Mouse (Mus musculus) CH12.LX (cell line): ENCODE data around the gene 4833427G06Rik. TPM values are rescaled to one million over a fixed set of nuclear protein-coding genes. Genes with fewer than 3 reads are reported as not detected.
A peak's percentile ranks its signal among the peaks of the same experiment; 100 is the strongest.

Source experiments
- DNase-seq: peaks from one replicate; pipeline ENCODE4 v3.0.0-alpha.2; 2013; ENCODE audit errors: extremely low read depth
- H3K27ac ChIP-seq: 2 replicates; pipeline ENCODE4 v1.5.1; 2012; ENCODE audit warnings: low read depth, mild to moderate bottlenecking, control low read depth, moderate library complexity; ENCODE audit not compliant: insufficient read depth
- H3K27me3 ChIP-seq: replicated peaks from 2 replicates; pipeline ENCODE3; 2012; ENCODE audit warnings: inconsistent platforms
- H3K36me3 ChIP-seq, 2 experiments: replicated peaks in 1 of 2; 2 replicates each; pipeline versions ENCODE3 to v1.6.1; 2012; ENCODE audit warnings: inconsistent platforms in 1 of 2, low read length in 1 of 2, mild to moderate bottlenecking in 1 of 2, mixed read lengths in 1 of 2, moderate library complexity in 1 of 2; ENCODE audit not compliant: control insufficient read depth in 1 of 2, insufficient read depth in 1 of 2
- H3K4me1 ChIP-seq, 2 experiments: 2 replicates each; pipeline ENCODE4 v1.6.1; 2012; ENCODE audit warnings: inconsistent platforms in 1 of 2, moderate library complexity in 1 of 2; ENCODE audit not compliant: insufficient read depth in 2 of 2, control insufficient read depth in 1 of 2
- H3K4me2 ChIP-seq: 2 replicates; pipeline ENCODE4 v1.6.1; 2012; ENCODE audit warnings: low read depth, mild to moderate bottlenecking, control low read depth; ENCODE audit not compliant: poor library complexity, insufficient read depth, severe bottlenecking
- H3K4me3 ChIP-seq, 3 experiments: fragments of 150-350 bp in 1 of 3; sonication (generic) in 1 of 3; replicated peaks in 1 of 3; 2 replicates each; pipeline versions ENCODE3 to v1.5.1; 2011 to 2012; ENCODE audit warnings: low read depth in 2 of 3, low read length in 2 of 3, mild to moderate bottlenecking in 2 of 3, moderate library complexity in 2 of 3, control low read depth in 1 of 3, improper control_type of control experiment in 1 of 3, inconsistent platforms in 1 of 3, mixed read lengths in 1 of 3; ENCODE audit not compliant: poor library complexity in 1 of 3
- H3K79me2 ChIP-seq: replicated peaks from 2 replicates; pipeline ENCODE4 v1.6.1; 2012; ENCODE audit warnings: mild to moderate bottlenecking, moderate library complexity; ENCODE audit not compliant: control insufficient read depth, poor library complexity, insufficient read depth, severe bottlenecking; ENCODE audit errors: extremely low read depth
- H3K9ac ChIP-seq: 2 replicates; pipeline ENCODE4 v1.6.1; 2012; ENCODE audit warnings: low read depth, mild to moderate bottlenecking, control low read depth, moderate library complexity; ENCODE audit not compliant: insufficient read depth
- H3K9me3 ChIP-seq: replicated peaks from 2 replicates; pipeline ENCODE3; 2012; ENCODE audit warnings: low read length, inconsistent platforms, mixed read lengths
- CHD2 ChIP-seq: IDR thresholded peaks from 2 replicates; pipeline ENCODE4 v1.6.1; 2011; ENCODE audit warnings: low read length, improper control_type of control experiment
- CTCF ChIP-seq, 2 experiments: IDR thresholded peaks in 1 of 2; conservative IDR thresholded peaks in 1 of 2; 2 replicates each; pipeline ENCODE4 v1.5.1; 2011 to 2012; ENCODE audit warnings: low read depth in 2 of 2, low read length in 2 of 2, improper control_type of control experiment in 1 of 2, inconsistent platforms in 1 of 2, mild to moderate bottlenecking in 1 of 2, moderate library complexity in 1 of 2
- ETS1 ChIP-seq: conservative IDR thresholded peaks from 2 replicates; pipeline ENCODE4 v1.6.1; 2012; ENCODE audit warnings: low read depth, mild to moderate bottlenecking, inconsistent platforms, low read length, improper control_type of control experiment, moderate library complexity
- GABPA ChIP-seq: IDR thresholded peaks from 2 replicates; pipeline ENCODE4 v1.6.1; 2012; ENCODE audit warnings: low read depth, low read length, improper control_type of control experiment, inconsistent platforms; ENCODE audit not compliant: insufficient replicate concordance
- HCFC1 ChIP-seq: IDR thresholded peaks from 2 replicates; pipeline ENCODE4 v1.6.1; 2012; ENCODE audit warnings: low read depth, mild to moderate bottlenecking, inconsistent platforms, low read length, improper control_type of control experiment
- KAT2A ChIP-seq: IDR thresholded peaks from 2 replicates; pipeline ENCODE4 v1.6.1; 2012; ENCODE audit warnings: low read length, improper control_type of control experiment, inconsistent platforms; ENCODE audit not compliant: insufficient replicate concordance
- MAZ ChIP-seq: IDR thresholded peaks from 2 replicates; pipeline ENCODE4 v1.6.1; 2012; ENCODE audit warnings: low read depth, mild to moderate bottlenecking, inconsistent platforms, low read length, improper control_type of control experiment, moderate library complexity
- MEF2A ChIP-seq: IDR thresholded peaks from 2 replicates; pipeline ENCODE4 v1.6.1; 2014; ENCODE audit warnings: low read depth, mild to moderate bottlenecking, inconsistent platforms, low read length, improper control_type of control experiment, borderline replicate concordance
- NELFE ChIP-seq: IDR thresholded peaks from 2 replicates; pipeline ENCODE4 v1.6.1; 2011; ENCODE audit warnings: low read depth, low read length, improper control_type of control experiment
- NRF1 ChIP-seq: IDR thresholded peaks from 2 replicates; pipeline ENCODE4 v1.6.1; 2014; ENCODE audit warnings: low read depth, mild to moderate bottlenecking, inconsistent platforms, low read length, improper control_type of control experiment, moderate library complexity
- RAD21 ChIP-seq: IDR thresholded peaks from 2 replicates; pipeline ENCODE4 v1.6.1; 2011; ENCODE audit warnings: low read depth, mild to moderate bottlenecking, low read length, improper control_type of control experiment, moderate library complexity
- SIN3A ChIP-seq: IDR thresholded peaks from 2 replicates; pipeline ENCODE4 v1.6.1; 2012; ENCODE audit warnings: low read length, improper control_type of control experiment, inconsistent platforms
- TBP ChIP-seq: conservative IDR thresholded peaks from 2 replicates; pipeline ENCODE4 v1.6.1; 2011; ENCODE audit warnings: low read depth, low read length, improper control_type of control experiment
- USF2 ChIP-seq: conservative IDR thresholded peaks from 2 replicates; pipeline ENCODE4 v1.6.1; 2011; ENCODE audit warnings: low read depth, low read length, improper control_type of control experiment
- ZKSCAN1 ChIP-seq: IDR thresholded peaks from 2 replicates; pipeline ENCODE4 v1.6.1; 2012; ENCODE audit warnings: low read depth, inconsistent platforms, low read length, improper control_type of control experiment, borderline replicate concordance
- ZMIZ1 ChIP-seq: IDR thresholded peaks from 2 replicates; pipeline ENCODE4 v1.6.1; 2012; ENCODE audit warnings: low read depth, mild to moderate bottlenecking, inconsistent platforms, low read length, improper control_type of control experiment
- dilution Hi-C: fragments of 300-500 bp; cut with MboI; formaldehyde crosslinking; loops from 2 replicates; pipeline ENCODE4 v1.14.3; 2020; ENCODE audit warnings: low sequenced_read_pairs; ENCODE audit not compliant: extremely low pct_unique_long_range_greater_than_20kb, extremely low pct_ligation_motif_present
- in situ Hi-C: fragments of 300-500 bp; cut with MboI; formaldehyde crosslinking; loops from 3 replicates; pipeline ENCODE4 v1.14.3; 2019; ENCODE audit warnings: low sequenced_read_pairs, low pct_ligation_motif_present, low pct_unique_long_range_greater_than_20kb, mixed read lengths
- polyA plus RNA-seq: library from polyadenylated mRNA; unstranded; fragments of >175 nt; gene quantifications from 2 replicates; pipeline ENCODE4 v1.2.1, GENCODE M21; 2012; ENCODE audit warnings: low read depth; ENCODE audit not compliant: insufficient read length
- total RNA-seq, 2 experiments: library from RNA; depleted of rRNA; stranded (reverse); fragments of 300-350 nt in 1 of 2; fragments of >200 nt in 1 of 2; gene quantifications; 2 replicates each; pipeline ENCODE4 v1.2.3; 2012 to 2014

Gene 4833427G06Rik
- total and polyA plus RNA-seq, 3 experiments, result 0.25 TPM; not detected in 2

DNA sequence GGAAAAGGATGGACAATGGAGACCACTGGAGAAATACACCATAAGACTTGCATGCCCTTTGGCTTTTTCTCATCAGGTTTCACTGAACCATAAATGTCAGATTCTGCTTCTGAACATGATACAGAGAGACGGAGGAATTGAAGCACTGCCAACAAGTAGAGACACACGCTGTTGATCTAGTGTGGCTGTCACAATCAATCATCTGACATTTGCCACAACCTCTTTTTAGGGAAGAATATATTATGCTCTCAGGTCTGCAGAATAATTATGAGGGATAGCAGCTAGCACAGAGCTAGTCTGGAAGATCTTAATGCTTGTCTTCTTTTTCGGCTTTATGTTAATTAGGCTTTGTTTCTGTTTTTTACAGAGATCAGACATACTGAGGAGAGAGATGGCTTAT is 33.7 kb downstream of the 4833427G06Rik start:
- Histone ChIP-seq H3K27ac (no peak overlapping the region), H3K9me3 (no peaks in the 10 kb centered on the region), H3K9ac (no peak overlapping the region), H3K4me3 (no peak overlapping the region), H3K4me2 (no peak overlapping the region), H3K79me2 (no peaks in the 10 kb centered on the region), H3K27me3 (peaks cover 2% of the 10 kb centered on the region), H3K36me3 (no peaks in the 10 kb centered on the region), H3K4me1 (peaks cover 0 to 3% of the 10 kb centered on the region in 2 experiments; a peak in 2 of 4 replicates)
- DNase-seq, result no peak
- dilution Hi-C loops, result no loop called here
- in situ Hi-C loops, result no loop called here
- no peak for TF ChIP-seq ZMIZ1
- no peak for TF ChIP-seq MAZ
- TF ChIP-seq GABPA, result no peak
- no peak for TF ChIP-seq CHD2
- TF ChIP-seq SIN3A, result no peak

DNA sequence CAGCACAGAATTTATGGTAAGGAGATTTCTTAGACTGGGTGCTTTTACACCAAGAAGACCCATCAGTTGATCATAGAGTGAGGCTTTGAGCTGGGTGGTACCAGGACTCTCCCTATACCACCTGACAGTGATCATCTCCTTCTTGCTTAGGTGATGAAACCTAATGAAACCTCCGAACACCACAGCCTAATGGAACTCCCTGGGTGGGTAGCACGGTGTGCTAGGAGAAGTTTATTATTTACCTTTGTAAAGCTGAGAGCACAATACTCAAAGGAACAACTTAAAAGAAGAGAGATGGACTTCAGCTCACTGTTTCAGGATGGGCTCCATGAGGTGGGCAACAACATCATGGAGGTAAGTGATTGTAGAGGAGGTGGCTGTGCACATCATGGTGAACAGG is 41.3 kb downstream of the 4833427G06Rik start, which contains the start of gene Btg4:
Gene Btg4, plus strand, starts transcription at position 301 of the 400 bp plus-strand sequence.
- Histone ChIP-seq H3K27me3 (no peaks in the 10 kb centered on the region), H3K9ac (no peak within 1 kb of the TSS), H3K79me2 (no peaks in the 10 kb centered on the region), H3K36me3 (no peaks in the 10 kb centered on the region), H3K9me3 (no peaks in the 10 kb centered on the region), H3K4me2 (peak within 1 kb of the TSS; percentile 2; the same call in 1 of the 2 replicates), H3K4me3 (no peak within 1 kb of the TSS), H3K27ac (no peak within 1 kb of the TSS), H3K4me1 (no peaks in the 10 kb centered on the region)
- in situ Hi-C loops, result no loop called here
- DNase-seq, result no peak
- TF ChIP-seq ETS1, result no peak
- no peak for TF ChIP-seq CTCF (conservative IDR thresholded peaks at IDR 0.05 in 1 of 2, IDR thresholded peaks at IDR 0.05 in 1 of 2; ENCODE audit: low read depth in 2 of 2, low read length in 2 of 2)
- dilution Hi-C loops, result no loop called here

DNA sequence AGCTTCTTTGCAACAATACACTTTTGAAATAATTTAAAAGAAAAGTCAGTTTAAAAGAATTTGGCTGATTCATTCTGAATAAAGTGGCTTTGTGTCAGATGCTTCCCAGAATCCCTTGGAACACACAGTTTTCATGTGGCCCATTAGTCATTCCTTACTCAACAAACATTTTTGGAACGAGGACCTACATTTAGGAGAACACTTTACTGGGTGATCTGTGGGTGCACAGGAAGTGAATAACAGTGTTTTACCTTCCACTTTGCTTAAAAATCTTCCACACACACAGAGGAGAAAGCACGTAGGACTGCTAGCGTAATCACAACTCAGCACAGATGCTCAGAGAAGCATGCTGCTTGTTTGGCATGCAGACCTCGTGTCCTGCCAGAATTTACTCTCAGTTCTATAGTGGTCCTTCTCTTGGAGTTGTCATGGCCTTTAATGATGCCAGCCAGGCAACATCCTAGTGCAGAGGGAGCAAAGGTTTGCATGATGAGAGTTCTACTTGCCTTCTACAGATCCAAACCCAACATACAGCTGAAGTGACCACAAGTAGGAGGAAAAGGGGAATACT is 42.8 kb downstream of the 4833427G06Rik start:
- no peak for TF ChIP-seq ZMIZ1
- TF ChIP-seq NRF1, result no peak
- no peak for TF ChIP-seq NELFE
- no peak for TF ChIP-seq MAZ
- no peak for TF ChIP-seq MEF2A
- no peak for TF ChIP-seq TBP
- no peak for TF ChIP-seq KAT2A
- no peak for TF ChIP-seq RAD21
- no peak for TF ChIP-seq USF2
- no peak for TF ChIP-seq CTCF (conservative IDR thresholded peaks at IDR 0.05 in 1 of 2, IDR thresholded peaks at IDR 0.05 in 1 of 2; ENCODE audit: low read depth in 2 of 2, low read length in 2 of 2)
- TF ChIP-seq HCFC1, result no peak
- TF ChIP-seq ZKSCAN1, result no peak
- Histone ChIP-seq H3K4me3 (no peak overlapping the region), H3K4me1 (no peaks in the 10 kb centered on the region), H3K79me2 (no peaks in the 10 kb centered on the region), H3K9ac (no peak overlapping the region), H3K27me3 (no peaks in the 10 kb centered on the region), H3K36me3 (no peaks in the 10 kb centered on the region), H3K4me2 (no peak overlapping the region), H3K27ac (no peak overlapping the region), H3K9me3 (no peaks in the 10 kb centered on the region)
- in situ Hi-C loops, result no loop called here
- dilution Hi-C loops, result no loop called here
- no peak for DNase-seq
